Mouse (Mus musculus) adrenal gland, postnatal 10 days (tissue): Measurements from ENCODE around the gene Gpha2. TPM values are rescaled to one million over a fixed set of nuclear protein-coding genes. Genes with fewer than 3 reads are reported as not detected.
A peak's percentile ranks its signal among the peaks of the same experiment; 100 is the strongest.

Experiments used
- DNase-seq: peaks from one replicate; pipeline ENCODE4 v3.0.0; 2021; ENCODE audit warnings: mixed read lengths
- total RNA-seq, 2 experiments: library from RNA; stranded (reverse); gene quantifications; 2 replicates each; pipeline ENCODE4 v1.2.3; 2021

Gene Gpha2
- total RNA-seq, 2 experiments from 2014 or later = 16.9 to 18.2 TPM

DNA sequence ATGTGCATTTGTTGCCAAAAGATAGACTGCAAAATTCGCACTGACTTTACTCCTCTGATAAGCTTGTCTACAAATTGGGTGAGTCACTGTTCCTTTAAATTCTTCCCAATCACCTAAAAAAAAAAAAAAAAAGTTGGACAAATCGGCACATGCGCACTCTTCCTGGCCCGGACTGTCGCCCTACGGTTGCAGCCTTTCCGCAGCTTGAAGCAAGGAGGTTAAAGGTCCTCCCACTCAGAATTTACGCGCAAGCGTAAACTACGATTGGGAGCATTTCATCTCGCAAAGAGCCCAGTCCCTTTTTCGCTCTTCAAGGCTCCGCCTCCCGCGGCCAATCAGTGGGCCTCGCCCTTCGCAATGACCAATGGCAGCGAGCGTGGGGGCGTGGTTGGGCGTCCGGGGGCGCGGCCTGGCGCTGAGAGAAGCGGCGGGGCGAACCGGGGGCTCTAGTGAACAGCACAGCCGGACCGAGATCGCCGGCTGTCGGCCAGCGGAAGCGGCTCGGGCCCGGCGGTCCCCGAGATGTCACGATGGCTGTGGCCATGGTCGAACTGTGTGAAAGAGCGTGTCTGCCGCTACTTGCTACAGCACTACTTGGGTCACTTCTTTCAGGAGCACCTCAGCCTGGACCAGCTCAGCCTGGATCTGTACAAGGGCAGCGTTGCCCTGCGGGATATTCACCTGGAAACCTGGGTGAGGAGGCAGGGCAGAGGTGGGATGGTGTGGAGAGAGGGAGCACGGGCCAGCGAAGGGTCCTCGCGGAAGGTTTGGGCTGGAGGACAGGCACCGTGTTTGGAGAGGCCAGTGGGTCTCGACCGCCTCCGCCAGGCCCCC, 15.3 kb downstream of the Gpha2 start, which contains the start of gene Atg2a:
Atg2a (plus strand) TSS at position 395 of the 834 bp plus-strand sequence.
- DNase-seq = peak; percentile 99

DNA sequence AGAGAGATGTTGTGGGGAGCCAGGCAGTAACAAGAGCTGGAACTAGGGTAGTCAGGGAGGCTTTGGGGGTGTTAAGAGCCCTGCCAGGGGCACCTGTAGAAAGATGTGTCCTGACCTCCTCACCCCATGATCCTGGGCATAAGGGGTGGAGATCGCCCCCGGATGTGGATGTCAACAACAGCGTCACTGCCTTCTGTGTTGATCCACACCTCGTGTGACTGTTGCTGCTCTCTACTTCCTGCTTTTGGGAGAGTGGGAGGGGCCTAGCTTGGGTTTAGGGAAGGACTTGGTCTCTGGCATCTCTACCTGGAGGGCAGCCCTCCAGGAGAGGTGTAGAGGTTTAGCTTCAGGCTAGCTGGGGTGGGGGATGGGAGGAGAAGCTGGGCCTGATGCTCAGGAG, 16.1 kb downstream of the Gpha2 start:
- DNase-seq = peak; percentile 63

DNA sequence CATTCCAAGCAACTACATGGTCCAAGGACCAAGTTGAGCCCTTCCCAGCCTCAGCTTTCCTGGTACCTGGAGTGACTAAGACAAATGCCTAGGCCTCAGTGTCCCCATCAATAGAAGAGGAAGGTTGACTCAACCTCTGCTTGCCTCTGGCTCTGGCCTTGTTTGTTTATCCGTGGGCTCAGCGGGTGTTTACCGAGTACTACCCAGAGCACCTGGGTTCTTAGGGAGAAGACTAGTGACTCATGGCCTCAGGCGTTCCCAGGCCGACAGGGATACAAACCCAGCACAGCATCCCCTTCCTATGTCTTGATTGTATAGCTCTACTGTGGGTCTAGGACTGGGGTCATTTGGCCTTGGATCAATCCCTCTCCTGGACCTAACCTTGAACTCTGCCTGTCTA, 17.0 kb downstream of the Gpha2 start:
- no peak for DNase-seq

DNA sequence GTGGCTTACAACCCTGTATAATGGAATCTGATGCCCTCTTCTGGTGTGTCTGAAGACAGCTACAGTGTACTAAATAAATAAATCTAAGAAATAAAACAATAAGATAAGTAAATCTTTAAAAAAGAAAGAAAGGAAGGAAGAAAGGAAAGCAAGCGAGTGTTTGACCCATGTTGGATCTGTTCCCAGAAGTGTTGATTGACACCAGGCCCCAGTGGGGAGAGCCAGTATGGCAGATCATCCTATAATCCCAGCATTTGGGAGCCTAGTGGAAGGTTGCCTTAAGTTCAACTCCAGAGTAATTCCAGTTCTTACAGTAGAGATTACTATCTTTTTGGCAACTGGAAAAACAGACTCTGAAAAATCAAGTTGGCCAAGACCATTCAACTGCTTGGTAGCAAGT, 19.6 kb downstream of the Gpha2 start:
- DNase-seq = no peak

DNA sequence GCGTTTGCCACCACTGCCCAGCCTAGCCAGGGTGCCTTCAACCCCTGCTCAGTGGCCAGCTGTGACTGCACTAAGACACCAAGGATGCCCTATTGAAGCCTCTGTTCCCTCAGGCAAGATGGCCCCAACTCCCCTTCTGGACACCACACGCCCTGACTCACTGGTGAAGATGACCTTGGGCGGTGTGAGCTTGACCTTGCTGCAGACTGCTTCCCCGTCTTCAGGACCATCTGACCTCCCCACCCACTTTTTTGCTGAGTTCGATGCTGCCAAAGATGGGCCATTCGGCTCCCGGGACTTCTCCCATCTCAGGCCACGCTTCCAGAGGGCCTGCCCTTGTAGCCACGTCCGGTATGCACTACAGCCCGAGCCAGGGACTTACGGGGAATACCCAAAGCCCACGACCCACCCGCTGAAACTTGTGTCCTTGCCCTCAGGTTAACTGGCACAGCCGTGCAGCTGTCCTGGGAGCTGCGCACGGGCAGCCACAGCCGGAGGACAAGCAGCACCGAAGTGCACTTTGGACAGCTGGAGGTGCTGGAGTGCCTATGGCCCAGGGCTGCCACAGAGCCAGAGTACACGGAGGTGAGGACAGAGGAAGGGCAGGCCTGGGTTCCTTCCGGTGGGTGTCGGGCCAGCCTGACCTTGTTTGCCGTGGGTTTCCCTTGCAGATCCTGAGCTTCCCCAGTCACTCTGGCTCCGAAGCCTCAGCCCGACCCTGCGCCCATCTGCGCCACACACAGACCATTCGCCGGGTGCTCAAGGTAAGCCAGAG, 21.5 kb downstream of the Gpha2 start:
- no peak for DNase-seq

DNA sequence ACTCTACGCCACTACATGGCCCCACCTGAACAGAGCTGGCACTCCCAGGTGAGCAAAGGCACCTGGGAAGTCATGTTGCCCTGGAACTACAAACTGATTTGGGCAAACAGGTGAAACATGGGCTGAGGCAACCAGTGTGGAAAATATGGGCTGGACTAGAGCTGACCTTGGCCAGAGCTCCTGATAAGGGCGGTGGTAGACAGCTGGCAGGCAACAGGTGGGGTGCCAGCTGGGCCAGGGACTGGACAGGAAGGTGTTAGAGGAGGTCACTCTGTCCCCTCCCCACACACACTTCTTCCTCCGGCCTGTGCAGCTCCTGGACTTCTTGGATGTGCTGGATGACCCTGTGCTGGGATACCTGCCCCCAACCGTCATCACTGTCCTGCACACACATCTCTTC, 26.8 kb downstream of the Gpha2 start:
- DNase-seq = no peak

DNA sequence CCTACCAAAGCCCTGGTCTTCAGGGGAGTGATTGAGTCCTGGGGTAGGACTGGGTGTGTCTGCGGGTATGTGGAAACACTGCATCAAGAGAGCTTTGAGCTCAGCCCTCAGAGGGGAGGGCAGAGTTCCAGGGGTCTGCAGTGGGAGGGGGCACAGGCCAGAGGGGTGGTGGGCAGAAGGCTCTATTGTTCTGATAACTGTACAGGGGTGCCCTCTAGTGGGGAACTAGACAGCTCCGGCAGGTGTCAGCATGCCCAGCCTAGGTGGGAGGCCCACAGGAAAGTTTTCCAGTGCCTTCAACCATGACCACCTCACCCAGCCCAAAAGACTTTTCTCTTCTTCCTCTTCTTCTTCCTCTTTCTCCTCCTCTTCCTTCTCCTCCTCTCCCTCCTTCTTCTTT, 34.2 kb downstream of the Gpha2 start:
- no peak for DNase-seq

DNA sequence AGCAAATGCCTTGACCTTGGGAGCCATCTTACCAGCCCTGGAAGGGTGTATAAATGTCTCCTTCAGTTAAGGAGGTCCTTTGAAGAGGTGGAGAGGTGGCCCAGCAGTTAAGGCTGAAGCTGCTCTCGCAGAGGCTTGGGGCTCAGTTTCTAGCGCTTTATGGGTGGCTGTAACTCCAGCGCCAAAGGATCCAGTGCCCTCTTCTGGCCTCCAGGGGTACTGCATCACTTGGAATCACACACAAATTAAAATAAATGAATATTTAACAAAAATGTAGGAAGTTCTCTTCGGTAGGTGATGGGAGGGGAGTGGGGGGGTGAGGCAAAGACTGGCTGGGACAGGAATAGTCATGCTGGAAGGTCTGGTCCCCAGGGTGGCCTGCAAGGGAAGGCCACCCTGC, 34.8 kb downstream of the Gpha2 start:
- no peak for DNase-seq

DNA sequence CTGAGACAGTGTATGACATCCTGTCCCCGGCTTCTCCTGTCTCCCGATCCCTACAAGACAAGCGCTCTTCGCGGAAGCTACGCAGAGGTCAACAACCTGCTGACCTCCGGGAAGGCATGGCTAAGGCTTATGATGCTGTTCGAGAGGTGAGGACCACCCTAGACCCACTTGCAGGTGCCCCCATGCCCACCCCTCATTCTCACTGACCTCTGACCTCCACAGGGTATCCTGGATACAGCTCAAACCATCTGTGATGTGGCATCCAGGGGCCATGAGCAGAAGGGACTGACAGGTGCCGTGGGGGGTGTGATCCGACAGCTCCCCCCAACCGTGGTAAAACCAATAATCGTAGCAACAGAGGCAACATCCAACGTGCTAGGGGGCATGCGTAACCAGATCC, 35.2 kb downstream of the Gpha2 start:
- no peak for DNase-seq

DNA sequence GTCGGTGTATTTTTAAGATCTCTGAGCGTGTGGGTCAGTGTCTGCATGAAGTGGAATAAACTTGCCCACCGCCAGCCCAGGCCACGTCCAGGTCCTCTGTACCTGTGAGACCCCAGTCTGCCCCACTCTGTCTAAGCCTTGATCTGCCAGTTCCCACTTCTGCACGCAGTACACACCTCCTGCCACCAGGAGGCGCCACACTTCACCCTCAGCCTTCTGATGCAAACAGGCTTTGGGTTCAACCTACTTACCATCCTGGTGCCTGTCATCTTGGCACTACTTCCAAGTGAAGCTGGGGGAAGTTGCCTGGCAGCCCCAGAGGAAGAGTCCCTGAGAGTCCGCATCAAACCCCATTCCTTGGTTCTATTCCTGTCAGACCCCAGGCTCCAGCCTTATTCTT, 36.0 kb downstream of the Gpha2 start:
- DNase-seq = peak; percentile 86

DNA sequence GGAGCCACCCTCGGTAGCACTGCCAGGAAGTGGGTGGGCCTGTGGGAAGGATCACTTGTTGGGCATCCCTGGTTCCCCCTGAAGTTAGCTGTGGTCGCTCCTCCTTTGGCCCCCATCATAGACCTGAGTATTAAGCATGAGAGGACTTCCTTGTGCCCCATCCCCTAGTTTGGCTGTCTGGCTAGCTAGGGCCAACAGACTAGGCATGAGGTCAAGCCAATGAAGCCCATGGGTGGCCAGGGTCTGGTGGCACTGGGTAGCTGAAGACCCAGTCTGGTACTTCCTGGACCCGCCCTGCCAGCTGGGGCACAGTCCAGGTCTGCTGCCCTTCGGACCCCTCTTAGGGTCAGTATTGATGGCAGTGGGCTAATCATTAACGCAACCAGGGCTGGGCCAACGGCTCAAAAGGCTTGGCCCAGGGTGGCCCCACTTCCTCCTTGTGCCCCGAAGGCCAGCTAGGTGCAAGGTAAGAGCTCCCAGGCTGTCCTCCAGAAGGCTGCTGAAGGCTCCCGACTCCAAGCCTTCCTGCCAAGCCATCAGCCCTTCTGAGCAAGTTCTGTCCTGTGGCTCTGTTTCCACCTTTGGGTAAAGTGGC, 36.8 kb downstream of the Gpha2 start:
- no peak for DNase-seq

DNA sequence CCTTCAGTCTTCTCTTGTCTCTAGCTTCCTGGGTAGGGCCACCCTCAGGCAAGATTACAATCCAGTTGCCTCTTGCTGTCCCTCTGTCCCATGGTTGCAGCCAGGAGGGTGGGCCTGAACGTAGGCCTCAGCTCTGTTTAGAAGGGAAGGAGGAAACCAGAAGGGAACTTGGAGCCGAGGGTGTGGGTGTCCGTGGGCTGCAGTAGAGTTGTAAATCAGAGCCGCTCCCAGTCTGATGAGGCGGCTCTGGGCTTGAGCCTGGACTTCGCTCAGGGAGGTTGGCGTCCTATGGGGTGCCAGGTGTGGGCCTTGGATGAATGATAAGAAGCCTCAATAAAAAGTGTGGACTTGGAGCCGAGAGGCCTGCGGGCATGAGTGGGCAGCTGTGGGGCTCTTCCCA, 38.0 kb downstream of the Gpha2 start:
- DNase-seq = no peak

DNA sequence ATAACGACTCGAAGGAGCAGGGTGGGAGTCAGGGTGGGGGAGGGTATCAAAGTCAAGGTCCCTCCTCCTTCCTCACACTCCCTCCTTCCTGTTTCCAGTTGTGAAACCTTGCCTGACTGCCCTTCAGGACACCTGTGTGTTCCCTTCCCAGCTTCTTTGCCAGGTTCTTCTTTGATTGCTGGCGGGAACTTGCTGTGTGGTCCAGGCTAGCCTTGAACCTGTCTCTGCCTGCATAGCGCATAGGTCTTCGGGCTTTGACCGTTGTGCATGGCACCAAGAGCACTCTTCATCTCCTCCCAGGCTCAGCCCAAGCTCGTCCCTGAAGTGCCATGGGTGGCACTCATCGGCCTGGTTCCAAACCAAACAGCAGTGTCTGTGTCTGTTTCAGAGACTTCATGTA, 38.8 kb downstream of the Gpha2 start:
- DNase-seq = no peak

DNA sequence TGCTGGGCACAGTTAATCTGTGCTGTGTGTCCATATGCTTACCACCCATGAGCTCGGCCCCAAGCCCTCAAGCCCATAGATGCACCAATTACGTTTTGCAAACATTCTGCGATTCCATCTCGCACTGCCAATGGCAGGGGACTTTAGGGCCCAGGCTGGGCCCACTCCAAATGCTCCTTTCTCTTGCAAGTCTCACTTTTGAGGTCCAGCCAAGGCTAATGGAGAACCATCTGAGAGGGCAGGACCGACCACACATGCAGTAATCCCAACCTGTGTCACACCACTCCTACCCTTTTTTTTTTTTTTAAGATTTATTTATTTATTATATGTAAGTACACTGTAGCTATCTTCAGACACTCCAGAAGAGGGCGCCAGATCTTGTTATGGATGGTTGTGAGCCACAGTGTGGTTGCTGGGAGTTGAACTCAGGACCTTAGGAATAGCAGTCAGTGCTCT, 39.6 kb downstream of the Gpha2 start:
- DNase-seq = no peak

DNA sequence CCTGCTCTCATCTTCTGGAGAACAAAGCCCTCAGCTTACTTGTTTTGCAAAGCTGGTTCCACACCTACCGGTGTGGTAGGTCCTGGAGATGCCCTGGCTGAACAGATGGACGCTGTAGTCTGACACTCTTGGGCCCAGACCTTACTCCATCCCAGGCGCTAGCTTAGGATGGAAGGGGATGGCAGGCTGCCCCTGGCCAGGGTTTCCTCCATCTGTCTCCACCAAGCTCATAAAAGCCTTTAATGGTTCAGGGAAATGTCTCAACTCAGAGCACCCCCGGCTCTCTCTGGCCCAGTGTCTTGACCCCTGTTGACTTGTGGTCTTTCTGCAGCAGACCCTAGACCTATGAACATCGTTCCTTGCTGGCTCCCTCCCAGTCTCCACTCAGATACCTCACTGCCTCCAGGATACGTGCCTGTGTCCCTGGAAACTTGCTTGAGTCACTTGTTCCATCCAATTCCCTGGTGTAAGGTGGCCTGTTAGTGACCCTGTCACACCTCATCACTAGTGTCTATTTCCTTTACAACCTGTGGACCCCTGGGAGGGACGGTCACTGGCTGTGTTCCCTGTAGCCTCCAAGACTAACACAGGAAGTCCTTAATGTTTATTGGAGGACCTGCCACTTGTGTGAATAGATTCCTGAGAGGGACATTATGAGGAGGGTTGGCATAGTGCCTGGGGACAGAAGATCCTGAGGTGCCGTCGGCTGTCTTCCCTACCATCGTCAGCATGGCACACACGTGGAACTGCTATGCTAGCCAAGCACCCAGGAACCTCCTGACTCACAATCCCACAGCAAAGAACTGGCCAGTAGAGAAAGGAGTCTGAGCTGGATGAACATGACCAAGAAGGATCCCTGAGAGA, 41.4 kb downstream of the Gpha2 start:
- no peak for DNase-seq

DNA sequence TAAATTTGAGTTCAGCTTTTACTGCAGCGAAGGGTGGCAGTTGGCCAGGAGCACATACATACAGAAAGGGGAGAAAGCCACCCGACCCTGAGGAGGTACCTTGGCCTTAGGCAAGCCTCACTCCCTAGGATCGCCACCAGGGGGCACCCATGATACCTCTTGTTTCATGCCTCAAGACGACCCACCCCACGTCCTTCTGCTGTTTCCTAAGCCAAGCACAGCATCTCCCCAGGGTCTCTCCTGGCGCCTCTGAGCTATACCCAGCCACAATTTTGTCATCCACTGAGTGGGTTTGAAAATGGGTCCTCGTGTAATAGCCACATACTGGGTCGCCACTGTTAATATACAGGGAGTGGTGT, 42.0 kb downstream of the Gpha2 start:
- DNase-seq = peak; percentile 92

DNA sequence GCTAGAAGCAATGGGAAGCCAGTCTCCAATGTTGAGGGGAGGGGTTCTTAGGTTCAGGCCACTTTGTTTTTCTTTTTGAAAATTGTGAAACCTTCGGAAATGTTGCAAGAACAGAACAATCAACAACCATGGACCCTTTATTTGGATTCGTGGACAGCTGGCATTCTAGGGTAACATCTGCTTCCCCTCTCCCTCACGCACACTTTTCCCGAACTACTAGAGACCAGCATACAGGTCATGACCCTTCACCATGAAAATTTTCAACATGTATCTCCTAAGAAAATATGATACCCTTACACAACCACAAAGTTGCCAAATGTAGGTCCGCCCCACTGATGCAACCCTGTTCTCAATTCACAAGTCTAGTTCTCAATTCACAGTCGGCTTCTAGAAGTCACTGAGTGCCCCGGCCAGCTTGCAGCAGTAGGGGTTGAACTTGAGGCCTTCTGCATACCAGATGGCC, 42.5 kb downstream of the Gpha2 start:
- DNase-seq = peak; percentile 60

DNA sequence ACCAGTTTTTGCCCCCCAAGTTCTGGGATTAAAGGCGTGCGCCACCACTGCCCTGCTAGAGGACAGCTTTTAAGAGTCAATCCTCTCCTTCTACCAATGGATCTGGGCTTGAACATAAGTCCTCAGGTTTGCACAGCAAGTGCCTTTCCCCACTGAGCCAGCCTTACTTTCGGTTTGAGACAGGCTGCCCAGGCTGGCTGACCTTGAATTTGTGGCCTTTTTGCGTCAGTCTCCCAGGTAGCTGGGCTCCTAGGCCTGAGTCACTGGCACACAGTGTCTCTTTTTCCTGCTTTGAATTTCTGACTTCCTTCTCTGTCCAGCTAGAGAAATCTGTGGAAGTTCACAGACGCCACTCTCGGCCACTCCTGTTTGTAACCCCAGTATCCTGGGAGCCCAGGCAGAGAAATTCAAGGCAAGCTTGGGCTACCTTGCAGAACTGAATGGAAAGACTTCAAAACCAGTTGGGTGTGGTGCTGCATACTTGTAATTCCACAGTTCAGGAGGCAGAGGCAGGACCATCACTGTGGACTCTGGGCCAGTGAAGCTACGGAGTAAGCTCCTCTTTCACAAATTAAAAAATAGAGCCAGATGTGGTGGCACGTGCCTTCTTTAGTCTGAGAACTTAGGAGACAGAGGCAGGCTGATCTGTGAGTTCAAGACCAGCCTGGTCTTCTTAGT, 43.8 kb downstream of the Gpha2 start:
- peak; percentile 76 for DNase-seq

DNA sequence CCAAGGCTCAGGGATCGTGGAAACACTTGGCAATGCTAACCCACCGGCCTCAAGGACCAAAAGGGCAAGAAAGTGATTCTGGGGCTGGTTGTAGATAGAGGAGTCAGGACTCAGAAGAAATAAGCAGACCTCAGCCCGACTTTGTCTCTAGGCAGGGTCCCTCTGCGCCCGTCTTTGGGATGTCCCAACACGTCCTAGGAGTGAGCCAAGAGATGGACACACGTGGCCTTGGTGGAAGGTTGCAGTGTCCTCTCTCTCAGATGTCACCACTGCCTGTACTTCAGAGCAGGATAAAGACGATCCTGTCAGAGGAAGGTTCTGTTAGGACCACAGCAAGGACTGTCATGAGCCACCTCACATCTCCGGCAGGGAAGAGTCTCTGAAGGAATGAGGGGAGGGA, 44.5 kb downstream of the Gpha2 start:
- no peak for DNase-seq

DNA sequence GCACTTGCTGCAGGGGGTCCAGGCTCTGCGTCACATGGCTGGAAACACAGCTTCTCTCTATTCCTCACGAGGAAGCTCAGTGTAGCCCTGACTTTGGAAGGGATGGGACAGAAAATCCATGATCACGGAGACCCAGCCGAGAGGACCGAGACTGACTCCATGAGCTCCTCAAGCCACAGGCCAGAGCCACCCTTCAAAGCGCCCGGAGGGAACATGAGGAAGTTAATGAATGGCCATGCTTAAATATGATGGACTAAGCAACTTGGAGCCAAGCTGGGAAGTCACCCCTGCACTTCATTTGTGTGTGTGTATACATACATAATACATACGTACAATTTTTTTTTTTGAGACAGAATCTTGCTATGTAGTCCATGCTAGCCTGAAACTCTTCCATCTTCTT, 45.0 kb downstream of the Gpha2 start:
- no peak for DNase-seq

DNA sequence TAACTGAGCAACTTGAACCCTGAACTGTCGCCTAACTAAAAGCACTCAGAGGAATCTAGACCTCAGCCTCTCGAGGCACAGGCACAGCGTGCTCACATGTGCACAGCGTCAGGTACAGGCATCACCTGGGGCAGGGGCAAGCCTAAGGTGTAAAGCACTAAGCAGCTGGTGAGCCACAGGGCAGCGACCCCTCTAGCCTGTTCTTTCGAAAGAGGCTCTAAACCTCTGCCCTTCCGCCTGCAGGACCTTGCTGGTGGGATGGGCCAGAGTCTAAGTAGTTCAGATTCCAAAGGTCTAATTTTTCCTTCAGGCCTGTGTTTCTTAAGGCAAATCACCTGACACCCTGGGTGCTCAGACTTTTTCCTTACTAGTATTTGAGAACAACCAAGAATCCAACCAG, 45.9 kb downstream of the Gpha2 start:
- no peak for DNase-seq

DNA sequence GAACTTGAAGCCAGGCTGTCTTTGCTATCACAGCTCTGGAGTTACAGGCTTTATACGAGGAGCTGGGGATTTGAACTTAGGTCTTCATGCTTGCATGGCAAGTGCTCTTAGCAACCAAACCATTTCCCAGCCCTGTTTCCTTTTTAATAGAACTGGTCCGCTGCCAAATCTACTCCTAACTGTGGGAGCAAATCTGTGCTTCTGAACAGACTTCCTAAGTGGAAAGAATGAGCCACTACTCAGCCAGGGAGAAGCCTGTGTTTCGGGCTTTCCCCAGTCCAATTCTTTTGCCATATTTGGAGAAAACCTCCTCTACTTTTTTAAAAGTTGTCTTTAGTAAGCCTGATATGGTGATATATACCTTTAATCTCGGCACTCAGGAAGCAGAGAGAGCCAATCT, 46.6 kb downstream of the Gpha2 start:
- no peak for DNase-seq
